Mouse (Mus musculus): ENCODE measurements at regions not wholly inside any gene's neighbourhood (a gene's known extent, or its start where the extent isn't known, plus 50 kb on each side); places are given as distances from the start of the nearest gene placed in this dataset.

DNA sequence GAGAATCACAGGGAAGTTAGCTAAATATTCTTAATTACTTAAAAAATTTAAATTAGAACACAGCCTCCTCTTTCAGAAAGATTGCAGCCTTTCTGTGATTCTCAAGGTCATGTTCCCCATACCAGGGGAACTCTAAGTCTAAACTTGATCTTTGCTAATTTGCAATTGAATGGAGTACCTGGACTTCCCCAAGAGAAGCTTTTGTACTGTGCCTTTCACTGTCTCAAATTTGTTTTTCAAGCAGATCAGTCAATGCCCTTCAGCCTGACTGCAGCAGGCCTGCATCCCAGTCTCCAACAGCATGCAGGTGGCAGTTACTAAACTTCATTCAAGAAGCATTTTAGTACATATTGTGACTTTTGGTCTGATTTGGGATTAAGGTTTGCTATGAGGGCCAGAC, 611.8 kb downstream of the Snca start:
- no peak for DNase-seq (ENCODE audit: extremely low spot score in 1 of 2, low spot score in 1 of 2)

GRCm38 (mm10) chr6:60201548-60201947, 628.1 kb downstream of the Snca start:
- DNase-seq (ENCODE audit: extremely low spot score in 1 of 2, low spot score in 1 of 2), result peak; percentile 11 to 40

All from layer of hippocampus, postnatal 25 days (tissue).